Mouse (Mus musculus) CH12.LX (cell line): ENCODE measurements around the gene Trim7. TPM values are rescaled to one million over a fixed set of nuclear protein-coding genes. Genes with fewer than 3 reads are reported as not detected.

Source experiments
- DNase-seq: peaks from one replicate; pipeline ENCODE4 v3.0.0-alpha.2; 2013; ENCODE audit errors: extremely low read depth
- H3K27ac ChIP-seq: 2 replicates; pipeline ENCODE4 v1.5.1; 2012; ENCODE audit warnings: low read depth, mild to moderate bottlenecking, control low read depth, moderate library complexity; ENCODE audit not compliant: insufficient read depth
- H3K27me3 ChIP-seq: replicated peaks from 2 replicates; pipeline ENCODE3; 2012; ENCODE audit warnings: inconsistent platforms
- H3K36me3 ChIP-seq, 2 experiments: replicated peaks in 1 of 2; 2 replicates each; pipeline versions ENCODE3 to v1.6.1; 2012; ENCODE audit warnings: inconsistent platforms in 1 of 2, low read length in 1 of 2, mild to moderate bottlenecking in 1 of 2, mixed read lengths in 1 of 2, moderate library complexity in 1 of 2; ENCODE audit not compliant: control insufficient read depth in 1 of 2, insufficient read depth in 1 of 2
- H3K4me1 ChIP-seq, 2 experiments: 2 replicates each; pipeline ENCODE4 v1.6.1; 2012; ENCODE audit warnings: inconsistent platforms in 1 of 2, moderate library complexity in 1 of 2; ENCODE audit not compliant: insufficient read depth in 2 of 2, control insufficient read depth in 1 of 2
- H3K4me2 ChIP-seq: 2 replicates; pipeline ENCODE4 v1.6.1; 2012; ENCODE audit warnings: low read depth, mild to moderate bottlenecking, control low read depth; ENCODE audit not compliant: poor library complexity, insufficient read depth, severe bottlenecking
- H3K4me3 ChIP-seq, 3 experiments: fragments of 150-350 bp in 1 of 3; sonication (generic) in 1 of 3; replicated peaks in 1 of 3; 2 replicates each; pipeline versions ENCODE3 to v1.5.1; 2011 to 2012; ENCODE audit warnings: low read depth in 2 of 3, low read length in 2 of 3, mild to moderate bottlenecking in 2 of 3, moderate library complexity in 2 of 3, control low read depth in 1 of 3, improper control_type of control experiment in 1 of 3, inconsistent platforms in 1 of 3, mixed read lengths in 1 of 3; ENCODE audit not compliant: poor library complexity in 1 of 3
- H3K79me2 ChIP-seq: replicated peaks from 2 replicates; pipeline ENCODE4 v1.6.1; 2012; ENCODE audit warnings: mild to moderate bottlenecking, moderate library complexity; ENCODE audit not compliant: control insufficient read depth, poor library complexity, insufficient read depth, severe bottlenecking; ENCODE audit errors: extremely low read depth
- H3K9ac ChIP-seq: 2 replicates; pipeline ENCODE4 v1.6.1; 2012; ENCODE audit warnings: low read depth, mild to moderate bottlenecking, control low read depth, moderate library complexity; ENCODE audit not compliant: insufficient read depth
- H3K9me3 ChIP-seq: replicated peaks from 2 replicates; pipeline ENCODE3; 2012; ENCODE audit warnings: low read length, inconsistent platforms, mixed read lengths
- BHLHE40 ChIP-seq: IDR thresholded peaks from 2 replicates; pipeline ENCODE4 v1.6.1; 2011; ENCODE audit warnings: mild to moderate bottlenecking, low read depth, low read length, improper control_type of control experiment
- CHD1 ChIP-seq: IDR thresholded peaks from 2 replicates; pipeline ENCODE4 v1.6.1; 2012; ENCODE audit warnings: low read depth, low read length, improper control_type of control experiment, inconsistent platforms
- CHD2 ChIP-seq: IDR thresholded peaks from 2 replicates; pipeline ENCODE4 v1.6.1; 2011; ENCODE audit warnings: low read length, improper control_type of control experiment
- CTCF ChIP-seq, 2 experiments: IDR thresholded peaks in 1 of 2; conservative IDR thresholded peaks in 1 of 2; 2 replicates each; pipeline ENCODE4 v1.5.1; 2011 to 2012; ENCODE audit warnings: low read depth in 2 of 2, low read length in 2 of 2, improper control_type of control experiment in 1 of 2, inconsistent platforms in 1 of 2, mild to moderate bottlenecking in 1 of 2, moderate library complexity in 1 of 2
- E2F4 ChIP-seq: IDR thresholded peaks from 2 replicates; pipeline ENCODE4 v1.6.1; 2011; ENCODE audit warnings: low read depth, low read length, improper control_type of control experiment; ENCODE audit not compliant: insufficient replicate concordance
- ELF1 ChIP-seq: IDR thresholded peaks from 2 replicates; pipeline ENCODE4 v1.6.1; 2014; ENCODE audit warnings: low read depth, mild to moderate bottlenecking, inconsistent platforms, low read length, improper control_type of control experiment
- EP300 ChIP-seq: IDR thresholded peaks from 2 replicates; pipeline ENCODE4 v1.6.1; 2011; ENCODE audit warnings: low read length, improper control_type of control experiment
- ETS1 ChIP-seq: conservative IDR thresholded peaks from 2 replicates; pipeline ENCODE4 v1.6.1; 2012; ENCODE audit warnings: low read depth, mild to moderate bottlenecking, inconsistent platforms, low read length, improper control_type of control experiment, moderate library complexity
- GABPA ChIP-seq: IDR thresholded peaks from 2 replicates; pipeline ENCODE4 v1.6.1; 2012; ENCODE audit warnings: low read depth, low read length, improper control_type of control experiment, inconsistent platforms; ENCODE audit not compliant: insufficient replicate concordance
- HCFC1 ChIP-seq: IDR thresholded peaks from 2 replicates; pipeline ENCODE4 v1.6.1; 2012; ENCODE audit warnings: low read depth, mild to moderate bottlenecking, inconsistent platforms, low read length, improper control_type of control experiment
- IRF4 ChIP-seq: IDR thresholded peaks from 2 replicates; pipeline ENCODE4 v1.6.1; 2014; ENCODE audit warnings: low read depth, mild to moderate bottlenecking, inconsistent platforms, low read length, improper control_type of control experiment
- JUN ChIP-seq: IDR thresholded peaks from 2 replicates; pipeline ENCODE4 v1.6.1; 2011; ENCODE audit warnings: low read depth, mild to moderate bottlenecking, low read length, improper control_type of control experiment, moderate library complexity; ENCODE audit not compliant: insufficient read depth
- JUND ChIP-seq: conservative IDR thresholded peaks from 2 replicates; pipeline ENCODE4 v1.6.1; 2011; ENCODE audit warnings: low read depth, low read length, improper control_type of control experiment
- KAT2A ChIP-seq: IDR thresholded peaks from 2 replicates; pipeline ENCODE4 v1.6.1; 2012; ENCODE audit warnings: low read length, improper control_type of control experiment, inconsistent platforms; ENCODE audit not compliant: insufficient replicate concordance
- MAFK ChIP-seq: IDR thresholded peaks from 2 replicates; pipeline ENCODE4 v1.6.1; 2011; ENCODE audit warnings: low read length, improper control_type of control experiment; ENCODE audit not compliant: insufficient replicate concordance
- MAX ChIP-seq: IDR thresholded peaks from 2 replicates; pipeline ENCODE4 v1.6.1; 2011; ENCODE audit warnings: low read length, improper control_type of control experiment
- MEF2A ChIP-seq: IDR thresholded peaks from 2 replicates; pipeline ENCODE4 v1.6.1; 2014; ENCODE audit warnings: low read depth, mild to moderate bottlenecking, inconsistent platforms, low read length, improper control_type of control experiment, borderline replicate concordance
- MYC ChIP-seq: IDR thresholded peaks from 2 replicates; pipeline ENCODE4 v1.6.1; 2011; ENCODE audit warnings: low read depth, mild to moderate bottlenecking, improper control_type of control experiment, low read length
- NELFE ChIP-seq: IDR thresholded peaks from 2 replicates; pipeline ENCODE4 v1.6.1; 2011; ENCODE audit warnings: low read depth, low read length, improper control_type of control experiment
- PAX5 ChIP-seq: IDR thresholded peaks from 2 replicates; pipeline ENCODE4 v1.6.1; 2012; ENCODE audit warnings: low read length, inconsistent platforms, mixed read lengths
- POLR2AphosphoS2 ChIP-seq: IDR thresholded peaks from 2 replicates; pipeline ENCODE4 v1.6.1; 2011; ENCODE audit warnings: low read depth, low read length, improper control_type of control experiment
- RAD21 ChIP-seq: IDR thresholded peaks from 2 replicates; pipeline ENCODE4 v1.6.1; 2011; ENCODE audit warnings: low read depth, mild to moderate bottlenecking, low read length, improper control_type of control experiment, moderate library complexity
- RCOR1 ChIP-seq: conservative IDR thresholded peaks from 2 replicates; pipeline ENCODE4 v1.6.1; 2012; ENCODE audit warnings: low read depth, mild to moderate bottlenecking, inconsistent platforms, low read length, improper control_type of control experiment
- SIN3A ChIP-seq: IDR thresholded peaks from 2 replicates; pipeline ENCODE4 v1.6.1; 2012; ENCODE audit warnings: low read length, improper control_type of control experiment, inconsistent platforms
- SMC3 ChIP-seq: IDR thresholded peaks from 2 replicates; pipeline ENCODE4 v1.6.1; 2011; ENCODE audit warnings: low read depth, low read length, improper control_type of control experiment
- TBP ChIP-seq: conservative IDR thresholded peaks from 2 replicates; pipeline ENCODE4 v1.6.1; 2011; ENCODE audit warnings: low read depth, low read length, improper control_type of control experiment
- TCF12 ChIP-seq: IDR thresholded peaks from 2 replicates; pipeline ENCODE4 v1.6.1; 2014; ENCODE audit warnings: low read depth, mild to moderate bottlenecking, inconsistent platforms, low read length, improper control_type of control experiment
- UBTF ChIP-seq: IDR thresholded peaks from 2 replicates; pipeline ENCODE4 v1.6.1; 2012; ENCODE audit warnings: low read depth, mild to moderate bottlenecking, inconsistent platforms, low read length, improper control_type of control experiment, moderate library complexity
- ZKSCAN1 ChIP-seq: IDR thresholded peaks from 2 replicates; pipeline ENCODE4 v1.6.1; 2012; ENCODE audit warnings: low read depth, inconsistent platforms, low read length, improper control_type of control experiment, borderline replicate concordance
- ZMIZ1 ChIP-seq: IDR thresholded peaks from 2 replicates; pipeline ENCODE4 v1.6.1; 2012; ENCODE audit warnings: low read depth, mild to moderate bottlenecking, inconsistent platforms, low read length, improper control_type of control experiment
- ZNF384 ChIP-seq: IDR thresholded peaks from 2 replicates; pipeline ENCODE4 v1.6.1; 2012; ENCODE audit warnings: low read depth, low read length, improper control_type of control experiment, inconsistent platforms
- dilution Hi-C: fragments of 300-500 bp; cut with MboI; formaldehyde crosslinking; loops from 2 replicates; pipeline ENCODE4 v1.14.3; 2020; ENCODE audit warnings: low sequenced_read_pairs; ENCODE audit not compliant: extremely low pct_unique_long_range_greater_than_20kb, extremely low pct_ligation_motif_present
- in situ Hi-C: fragments of 300-500 bp; cut with MboI; formaldehyde crosslinking; loops from 3 replicates; pipeline ENCODE4 v1.14.3; 2019; ENCODE audit warnings: low sequenced_read_pairs, low pct_ligation_motif_present, low pct_unique_long_range_greater_than_20kb, mixed read lengths
- polyA plus RNA-seq: library from polyadenylated mRNA; unstranded; fragments of >175 nt; gene quantifications from 2 replicates; pipeline ENCODE4 v1.2.1, GENCODE M21; 2012; ENCODE audit warnings: low read depth; ENCODE audit not compliant: insufficient read length
- total RNA-seq, 2 experiments: library from RNA; depleted of rRNA; stranded (reverse); fragments of 300-350 nt in 1 of 2; fragments of >200 nt in 1 of 2; gene quantifications; 2 replicates each; pipeline ENCODE4 v1.2.3; 2012 to 2014

Gene Trim7
- total and polyA plus RNA-seq, 3 experiments = 9.2 to 34.6 (median 15.1) TPM

GRCm38 (mm10) chr11:48787455-48788211 is 38.3 kb upstream of the Trim7 start (continued):
- TF ChIP-seq EP300 = peak; percentile 82
- no peak for TF ChIP-seq POLR2AphosphoS2
- no peak for TF ChIP-seq CHD1
- TF ChIP-seq GABPA = no peak
- TF ChIP-seq MEF2A = peak; percentile 85
- TF ChIP-seq UBTF = no peak
- TF ChIP-seq ZNF384 = peak; percentile 46; the same call in 1 of the 2 replicates
- peak; percentile 74 for TF ChIP-seq NELFE
- peak; percentile 86 for TF ChIP-seq CHD2
- TF ChIP-seq, all 38 proteins: peak for 27

GRCm38 (mm10) chr11:48788311-48789089 is 37.4 kb upstream of the Trim7 start:
- H3K9ac ChIP-seq = peak overlapping the region; percentile 65
- H3K4me2 ChIP-seq = peak overlapping the region; percentile 92
- in situ Hi-C loops = loop anchor here (5.0 to 10.0 kb wide), 2 partner anchors 69 to 476 kb away; no protein-coding TSS in a partner anchor
- peaks cover 4 to 23% of the 10 kb centered on the region in 2 experiments for H3K4me1 ChIP-seq
- peaks cover 3 to 12% of the 10 kb centered on the region in 2 experiments for H3K36me3 ChIP-seq
- H3K79me2 ChIP-seq = no peaks in the 10 kb centered on the region
- peak; percentile 97 for DNase-seq
- H3K27ac ChIP-seq = peak overlapping the region; percentile 34; the same call in 1 of the 2 replicates
- no peaks in the 10 kb centered on the region for H3K9me3 ChIP-seq
- peak overlapping the region; percentile 44 to 54 (median 45) for H3K4me3 ChIP-seq
- no peaks in the 10 kb centered on the region for H3K27me3 ChIP-seq
- dilution Hi-C loops = no loop called here
- TF ChIP-seq RAD21 = peak; percentile 60
- TF ChIP-seq ELF1 = peak; percentile 44; the same call in 1 of the 2 replicates
- TF ChIP-seq ZKSCAN1 = no peak
- no peak for TF ChIP-seq GABPA
- peak; percentile 88; the same call in 1 of the 2 replicates for TF ChIP-seq MAX
- TF ChIP-seq BHLHE40 = no peak; the same call in 1 of the 2 replicates
- peak; percentile 74 for TF ChIP-seq MEF2A
- no peak for TF ChIP-seq KAT2A
- TF ChIP-seq ETS1 = no peak; the same call in 1 of the 2 replicates
- TF ChIP-seq SMC3 = peak; percentile 80
- TF ChIP-seq JUN = no peak
- peak; percentile 16; the same call in 1 of the 2 replicates for TF ChIP-seq EP300
- TF ChIP-seq POLR2AphosphoS2 = no peak
- TF ChIP-seq UBTF = no peak
- TF ChIP-seq CHD2 = no peak
- TF ChIP-seq SIN3A = peak; percentile 55; the same call in 1 of the 2 replicates
- TF ChIP-seq MYC = no peak; the same call in 1 of the 2 replicates
- TF ChIP-seq JUND = peak; percentile 57; the same call in 1 of the 2 replicates
- peak; percentile 54; the same call in 1 of the 2 replicates for TF ChIP-seq IRF4
- peak; percentile 50 to 88 for TF ChIP-seq CTCF (conservative IDR thresholded peaks at IDR 0.05 in 1 of 2, IDR thresholded peaks at IDR 0.05 in 1 of 2; ENCODE audit: low read depth in 2 of 2, low read length in 2 of 2)
- no peak for TF ChIP-seq TBP
- peak; percentile 47 for TF ChIP-seq NELFE
- 0 out of 2 replicates have a peak, but pooled peaks have one; percentile 46 for TF ChIP-seq RCOR1
- TF ChIP-seq TCF12 = no peak; the same call in 1 of the 2 replicates
- no peak for TF ChIP-seq PAX5
- TF ChIP-seq HCFC1 = peak; percentile 60
- no peak for TF ChIP-seq MAFK
- TF ChIP-seq E2F4 = 0 out of 2 replicates have a peak, but pooled peaks have one; percentile 15
- no peak for TF ChIP-seq ZMIZ1
